Mouse (Mus musculus) ZHBTc4 (cell line): ENCODE results near the gene Olfr1102.

ENCODE experiments used
- DNase-seq: peaks from one replicate; pipeline ENCODE4 v3.0.0-alpha.2; 2011; ENCODE audit warnings: low read depth, low spot score

Gene Olfr1102

GRCm38 (mm10) chr2:86998098-86998497, at the start of gene Olfr1102:
Gene Olfr1102 (plus strand): TSS chr2:86998398.
- no peak for DNase-seq

- DNase-seq = no peak
These were observed 37.6 kb upstream of the Olfr1102 start, which contains the start of gene Olfr1099 for GRCm38 (mm10) chr2:86960593-86960992. Gene Olfr1099 (minus strand): TSS chr2:86960693.

- DNase-seq = no peak
These were observed 18.3 kb upstream of the Olfr1102 start, which contains the start of gene Olfr1100 for GRCm38 (mm10) chr2:86979854-86980253. Gene Olfr1100 (minus strand): TSS chr2:86979954.

GRCm38 (mm10) chr2:86991121-86991520, 7.1 kb upstream of the Olfr1102 start, which contains the start of gene Olfr1101:
Gene Olfr1101 (minus strand): TSS chr2:86991221.
- DNase-seq = no peak

- DNase-seq = no peak
These were observed 28.8 kb downstream of the Olfr1102 start, which contains the start of gene Olfr1104 for GRCm38 (mm10) chr2:87026980-87027379. Gene Olfr1104 (minus strand): TSS chr2:87027080.

GRCm38 (mm10) chr2:87036431-87036830, 38.2 kb downstream of the Olfr1102 start, which contains the start of gene Olfr1105:
Gene Olfr1105 (minus strand): TSS chr2:87036531.
- DNase-seq = no peak

GRCm38 (mm10) chr2:87052173-87052572, 54.0 kb downstream of the Olfr1102 start, which contains the start of gene Olfr1106:
Gene Olfr1106 (minus strand): TSS chr2:87052273.
- DNase-seq = no peak
